Mouse (Mus musculus) brown adipose tissue, adult 24 weeks (tissue): ENCODE results near the gene Pde4a. TPM values are rescaled to one million over a fixed set of nuclear protein-coding genes. Genes with fewer than 3 reads are reported as not detected.
A peak's percentile ranks its signal among the peaks of the same experiment; 100 is the strongest.
"Not testable (repeated sequence)": the region's sequence is repeated elsewhere in the genome, so short reads cannot be mapped to it uniquely, and the experiment has no call there.

ENCODE experiments used
- H3K27ac ChIP-seq: fragments of 200-500 bp; replicated peaks from 2 replicates; pipeline ENCODE4 v1.5.1; 2012; ENCODE audit warnings: low read depth, mild to moderate bottlenecking, low read length
- H3K4me1 ChIP-seq: fragments of 200-500 bp; 2 replicates; pipeline ENCODE4 v1.6.1; 2012; ENCODE audit warnings: low read length, mixed read lengths; ENCODE audit not compliant: control insufficient read depth, insufficient read depth, insufficient read length
- H3K4me3 ChIP-seq: fragments of 200-500 bp; 2 replicates; pipeline ENCODE4 v1.5.1; 2012; ENCODE audit warnings: low read depth, mild to moderate bottlenecking, low read length, moderate library complexity; ENCODE audit not compliant: insufficient read depth
- polyA plus RNA-seq: library from polyadenylated mRNA; stranded (reverse); fragments of >200 nt; gene quantifications from 2 replicates; pipeline ENCODE4 v1.2.4, GENCODE M21; 2012; ENCODE audit not compliant: missing spikeins, insufficient read depth, insufficient read length

Gene Pde4a
- polyA plus RNA-seq, 1 experiment: 29.4 TPM

DNA sequence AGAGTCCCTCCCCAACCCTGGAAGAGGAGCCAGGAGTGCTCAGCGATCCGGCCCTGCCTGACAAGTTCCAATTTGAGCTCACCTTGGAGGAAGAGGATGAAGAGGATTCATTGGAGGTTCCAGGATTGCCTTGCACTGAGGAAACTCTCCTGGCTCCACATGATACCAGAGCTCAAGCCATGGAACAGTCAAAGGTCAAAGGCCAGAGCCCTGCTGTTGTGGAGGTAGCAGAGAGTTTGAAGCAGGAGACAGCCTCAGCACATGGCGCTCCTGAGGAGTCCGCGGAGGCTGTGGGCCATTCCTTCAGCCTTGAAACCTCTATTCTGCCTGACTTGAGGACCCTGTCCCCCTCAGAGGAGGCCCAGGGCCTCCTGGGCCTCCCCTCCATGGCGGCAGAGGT lies 45.3 kb downstream of the Pde4a start:
- Histone ChIP-seq H3K4me1 (peaks cover 4% of the 10 kb centered on the region), H3K27ac (no peak overlapping the region), H3K4me3 (no peak overlapping the region)

DNA sequence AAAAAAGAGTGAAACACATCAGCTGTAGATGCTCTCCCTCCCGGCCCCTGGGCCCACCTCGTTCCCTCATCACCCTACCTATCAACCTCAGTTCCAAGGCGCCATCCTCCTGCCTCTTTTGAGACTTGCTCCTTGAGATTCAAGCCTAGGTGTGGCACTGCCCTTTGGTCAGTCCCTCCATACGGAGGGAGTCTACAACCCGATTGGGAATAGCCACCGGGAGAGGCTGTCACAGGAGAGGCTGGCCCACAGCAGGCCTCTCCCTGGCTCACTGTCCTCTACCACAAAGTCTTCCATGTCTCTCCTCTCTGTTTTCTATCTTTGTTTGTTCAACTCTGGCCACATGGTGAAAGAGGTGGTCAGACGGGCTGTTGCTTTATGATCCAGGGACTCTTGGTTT lies 46.1 kb downstream of the Pde4a start:
- H3K4me1 ChIP-seq: peaks cover 11% of the 10 kb centered on the region
- H3K4me3 ChIP-seq: no peak overlapping the region
- H3K27ac ChIP-seq: no peak overlapping the region

DNA sequence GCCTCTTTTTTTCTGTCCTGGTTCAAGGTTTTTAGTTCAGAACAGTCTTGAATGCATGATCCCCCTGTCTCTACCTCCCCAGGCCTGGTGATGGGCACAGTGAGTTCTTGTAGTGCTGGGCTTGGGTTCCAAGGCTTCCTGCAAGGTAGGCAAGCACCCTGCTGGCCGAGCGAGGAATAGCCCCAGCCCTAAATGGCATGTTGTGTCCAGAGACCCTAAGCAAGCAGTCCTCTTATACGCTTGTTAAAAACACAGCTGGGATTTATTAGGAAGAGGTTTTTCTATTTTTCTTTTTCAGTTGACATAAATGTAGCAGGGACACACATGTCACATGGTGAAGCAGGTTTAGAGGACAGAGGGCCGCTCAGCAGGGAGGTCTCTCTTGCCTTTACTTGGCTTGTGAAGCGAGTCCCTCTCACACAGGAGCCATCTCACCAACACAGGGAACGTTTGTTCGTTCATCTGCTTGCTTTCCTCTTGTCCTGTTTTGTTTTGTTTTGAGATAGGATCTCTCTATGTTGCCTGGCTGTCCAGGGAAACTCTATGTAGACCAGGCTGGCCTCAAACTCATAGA lies 48.2 kb downstream of the Pde4a start:
- Histone ChIP-seq H3K27ac (no peak overlapping the region), H3K4me1 (peaks cover 11% of the 10 kb centered on the region)

DNA sequence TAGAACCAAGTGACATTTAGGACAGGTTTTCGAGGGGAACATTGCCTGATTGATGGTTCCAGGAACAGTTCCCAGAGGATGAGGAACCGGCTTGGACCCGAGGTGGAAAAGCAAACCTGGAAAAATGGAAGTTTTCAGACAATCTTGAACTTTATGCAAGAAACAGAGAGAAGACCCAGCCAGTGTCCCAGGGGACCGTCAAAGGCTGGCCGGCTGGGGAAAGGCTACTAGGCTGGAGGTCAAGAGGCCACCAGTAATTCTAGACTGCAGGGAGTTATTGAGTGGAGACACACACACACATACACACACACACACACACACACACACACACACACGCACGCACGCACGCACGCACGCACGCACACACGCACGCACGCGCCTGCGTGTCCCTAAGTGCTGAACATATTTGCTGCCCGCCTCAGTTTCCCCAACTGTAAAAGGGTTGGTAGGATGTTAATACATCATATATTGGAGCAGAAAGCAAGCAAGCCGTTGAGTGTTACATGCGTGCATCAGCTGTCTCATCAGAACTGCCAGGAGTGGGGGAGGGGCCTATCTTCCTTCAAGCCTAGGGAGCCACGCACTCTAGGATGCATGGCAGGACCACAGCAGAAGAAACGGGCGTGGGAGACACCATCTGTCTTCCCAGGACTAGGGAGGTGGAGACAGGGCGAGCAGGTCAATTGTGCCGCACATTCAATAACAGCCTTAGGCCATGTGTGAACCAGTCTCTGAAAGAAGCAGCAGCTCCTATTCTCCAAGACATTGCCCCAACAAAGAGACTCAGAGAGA lies 50.7 kb downstream of the Pde4a start:
- Histone ChIP-seq H3K27ac (peak overlapping the region; percentile 54), H3K4me3 (no peak overlapping the region), H3K4me1 (peaks cover 11% of the 10 kb centered on the region)

More for the DNA sequence above, 48.2 kb downstream of the Pde4a start:
- no peak overlapping the region for H3K4me3 ChIP-seq

DNA sequence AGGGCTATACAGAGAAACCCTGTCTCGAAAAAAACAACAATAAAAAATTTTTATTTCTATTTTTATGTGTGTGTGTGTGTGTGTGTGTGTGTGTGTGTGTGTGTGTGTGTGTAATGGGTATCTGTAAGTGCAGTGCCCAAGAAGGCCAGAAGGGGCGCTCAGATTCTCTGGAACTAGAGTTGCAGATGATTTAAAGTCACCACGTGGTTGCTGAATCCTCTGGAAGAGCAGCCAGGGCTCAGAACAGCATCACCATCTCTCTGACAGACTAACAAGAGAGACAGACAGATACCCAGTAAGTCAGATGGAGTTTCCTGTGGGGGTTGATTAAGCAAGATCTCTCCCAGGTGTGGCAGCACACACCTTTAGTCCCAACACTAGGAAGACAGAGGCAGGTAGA lies 54.3 kb downstream of the Pde4a start:
- H3K27ac ChIP-seq: no peak overlapping the region
- H3K4me1 ChIP-seq: peaks cover 11% of the 10 kb centered on the region
- H3K4me3 ChIP-seq: no peak overlapping the region

DNA sequence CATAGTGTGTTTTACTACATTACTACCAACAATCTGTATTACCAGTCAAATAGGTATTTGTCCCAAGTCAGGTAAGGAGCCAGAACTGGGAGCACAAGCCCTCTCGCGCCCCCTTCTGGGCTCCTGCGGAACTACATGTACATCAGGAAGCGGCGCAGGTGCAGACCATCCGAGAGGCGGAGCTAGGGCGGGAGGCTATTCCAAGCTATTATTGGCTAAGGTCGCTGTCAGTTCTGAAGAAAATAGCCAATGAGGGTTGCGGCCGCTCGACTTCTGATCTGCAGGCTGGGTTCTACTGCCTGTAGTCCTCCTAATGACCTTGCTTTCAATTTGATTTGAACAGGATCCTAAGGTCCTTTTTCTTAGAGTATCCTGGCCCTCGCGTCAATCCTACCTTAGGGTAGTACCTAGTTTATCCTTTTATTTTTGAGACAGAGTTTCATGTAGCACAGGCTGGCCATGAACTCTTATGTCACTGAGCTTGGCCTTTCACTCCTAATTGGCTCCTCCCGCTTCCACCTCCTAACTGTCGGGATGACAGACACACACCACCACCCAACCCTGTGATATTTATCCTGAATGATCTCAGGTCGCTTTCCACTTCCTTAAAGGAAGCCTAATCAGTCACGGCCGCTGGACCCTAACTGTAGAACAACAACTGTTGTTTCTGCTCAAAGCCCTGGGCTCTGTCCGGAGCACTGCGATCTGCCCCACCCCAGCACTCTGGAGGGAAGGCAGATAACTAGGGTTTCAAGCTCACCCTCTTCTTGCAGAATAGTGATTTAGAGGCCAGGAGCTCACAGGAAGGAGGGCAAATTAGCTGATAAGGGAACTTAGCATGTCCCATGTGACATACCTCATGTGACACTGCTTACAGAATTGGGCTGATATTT lies 55.2 kb downstream of the Pde4a start:
- Histone ChIP-seq H3K4me3 (peak overlapping the region; percentile 48), H3K27ac (peak overlapping the region; percentile 71)

DNA sequence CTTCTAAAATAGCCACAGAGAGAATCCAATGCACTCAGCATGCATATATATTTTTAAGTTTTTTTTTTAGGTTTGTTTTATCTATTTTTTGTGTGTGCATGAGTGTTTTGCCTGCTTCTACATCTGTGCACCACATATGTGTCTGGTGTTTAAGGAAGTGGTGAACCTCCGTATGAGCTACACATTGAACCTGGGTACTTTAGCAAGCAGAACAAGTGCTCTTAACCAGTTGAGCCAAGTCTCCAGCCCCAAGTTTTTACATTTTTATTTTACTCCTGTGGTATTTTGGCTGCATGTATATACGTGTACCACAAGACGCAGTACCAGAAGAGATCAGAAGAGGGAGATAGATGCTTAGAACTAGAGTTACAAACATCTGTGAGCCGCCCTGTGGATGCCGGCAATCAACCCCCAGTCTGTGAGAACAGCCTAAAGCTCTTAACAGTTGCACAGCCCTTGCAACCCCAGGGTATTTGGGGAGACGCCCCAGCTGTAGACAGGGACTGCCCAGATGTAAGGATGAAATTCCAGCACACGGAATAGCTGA lies 55.9 kb downstream of the Pde4a start:
- H3K4me3 ChIP-seq: no peak overlapping the region
- H3K4me1 ChIP-seq: 0 out of 2 replicates have a peak, but pooled peaks cover 1% of the 10 kb centered on the region
- H3K27ac ChIP-seq: no peak overlapping the region

More for the DNA sequence above, 55.2 kb downstream of the Pde4a start:
- H3K4me1 ChIP-seq: peaks cover 8% of the 10 kb centered on the region; the same call in 1 of the 2 replicates

DNA sequence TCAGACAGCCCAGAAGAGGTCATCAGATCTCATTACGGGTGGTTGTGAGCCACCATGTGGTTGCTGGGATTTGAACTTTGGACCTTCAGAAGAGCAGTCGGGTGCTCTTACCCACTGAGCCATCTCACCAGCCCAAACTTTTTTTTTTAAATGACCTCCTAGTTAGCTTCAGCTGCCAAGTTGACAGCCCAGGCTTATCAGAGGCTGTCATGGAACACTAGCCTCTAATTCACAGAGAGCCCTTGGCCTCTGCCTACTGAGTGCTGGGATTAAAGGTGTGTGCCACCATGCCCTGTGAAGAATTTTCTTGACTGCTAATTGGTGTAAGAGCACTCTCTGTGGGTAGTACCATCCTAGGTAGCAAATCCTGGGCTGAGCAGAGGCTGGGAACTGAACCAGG lies 58.0 kb downstream of the Pde4a start:
- not testable (repeated sequence) for H3K4me3 ChIP-seq, H3K4me1 ChIP-seq, H3K27ac ChIP-seq

DNA sequence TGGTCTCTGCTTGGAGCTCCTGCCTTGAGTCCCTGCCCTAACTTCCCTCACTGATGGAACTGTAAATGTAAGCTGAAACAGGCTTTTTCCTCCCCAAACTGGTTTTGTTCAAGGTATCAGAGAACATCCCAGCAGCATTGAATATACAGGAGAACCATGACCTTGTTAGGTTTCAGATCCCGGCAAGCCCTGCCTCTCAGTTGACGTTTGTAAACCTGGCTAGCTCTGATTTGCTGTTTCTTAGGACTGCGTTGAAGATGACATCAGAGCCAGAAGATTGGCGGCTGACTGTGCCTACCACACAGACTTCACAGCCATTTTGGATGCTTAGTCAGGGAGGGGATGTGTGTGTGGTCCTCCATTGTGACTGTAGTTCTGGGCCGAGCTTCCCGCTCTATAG lies 58.4 kb downstream of the Pde4a start:
- no peaks in the 10 kb centered on the region for H3K4me1 ChIP-seq
- no peak overlapping the region for H3K27ac ChIP-seq
- H3K4me3 ChIP-seq: no peak overlapping the region

DNA sequence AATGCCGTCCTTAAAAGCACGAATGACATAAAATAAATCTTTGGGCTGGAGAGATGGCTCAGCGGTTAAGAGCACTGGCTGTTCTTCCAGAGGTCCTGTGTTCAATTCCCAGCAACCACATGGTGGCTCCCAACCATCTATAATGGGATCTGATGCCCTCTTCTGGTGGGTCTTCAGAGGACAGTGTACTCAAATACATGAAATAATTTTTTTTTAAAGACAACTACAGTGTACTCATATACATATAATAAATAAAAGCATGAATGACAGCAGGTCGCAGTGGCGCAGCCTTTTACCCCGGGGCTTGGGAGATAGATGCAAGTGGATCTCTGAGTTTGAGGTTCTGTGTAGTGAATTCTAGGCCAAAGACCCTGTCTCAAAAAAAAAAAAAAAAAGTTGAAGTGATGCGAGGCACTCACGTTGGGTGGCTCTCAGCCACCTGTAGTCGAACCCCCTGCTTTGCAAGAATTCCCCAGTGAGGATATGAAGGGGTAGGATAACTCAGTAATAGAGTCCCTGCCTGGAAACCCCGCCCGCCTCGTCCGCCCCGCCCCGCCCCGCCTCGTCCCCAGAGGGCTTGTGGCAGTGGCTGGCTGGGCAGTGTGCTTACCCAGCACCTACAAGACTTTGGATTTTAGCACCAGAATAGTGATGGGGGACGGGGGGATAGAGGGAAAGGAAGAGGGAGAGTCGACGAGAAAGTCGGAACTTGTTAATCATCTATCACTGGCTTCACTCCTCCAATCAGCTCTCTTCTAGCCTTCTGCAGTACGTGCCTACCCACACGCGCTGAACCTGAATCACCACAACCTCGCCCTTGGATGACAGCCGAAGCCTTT lies 59.3 kb downstream of the Pde4a start:
- H3K4me3 ChIP-seq: peak overlapping the region; percentile 49
- no peak overlapping the region for H3K27ac ChIP-seq
- H3K4me1 ChIP-seq: no peaks in the 10 kb centered on the region

DNA sequence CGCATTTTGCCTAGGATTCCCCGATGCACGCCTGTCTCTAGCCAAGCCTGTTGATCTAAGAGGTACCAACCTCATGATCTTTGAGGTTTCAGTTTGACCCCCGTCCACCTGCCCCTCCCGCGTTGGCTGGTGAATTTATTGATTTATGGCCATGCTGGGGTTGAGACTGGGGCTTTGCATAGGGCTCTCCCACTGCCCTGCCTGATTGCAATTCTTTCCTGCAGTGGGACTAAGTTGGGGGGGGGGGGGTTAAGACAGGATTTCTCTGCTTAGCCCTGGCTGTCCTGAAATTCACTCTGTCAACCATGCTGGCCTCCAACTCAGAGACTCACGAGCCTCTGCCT lies 59.9 kb downstream of the Pde4a start:
- Histone ChIP-seq H3K27ac (no peak overlapping the region), H3K4me1 (no peaks in the 10 kb centered on the region), H3K4me3 (peak overlapping the region; percentile 49)

DNA sequence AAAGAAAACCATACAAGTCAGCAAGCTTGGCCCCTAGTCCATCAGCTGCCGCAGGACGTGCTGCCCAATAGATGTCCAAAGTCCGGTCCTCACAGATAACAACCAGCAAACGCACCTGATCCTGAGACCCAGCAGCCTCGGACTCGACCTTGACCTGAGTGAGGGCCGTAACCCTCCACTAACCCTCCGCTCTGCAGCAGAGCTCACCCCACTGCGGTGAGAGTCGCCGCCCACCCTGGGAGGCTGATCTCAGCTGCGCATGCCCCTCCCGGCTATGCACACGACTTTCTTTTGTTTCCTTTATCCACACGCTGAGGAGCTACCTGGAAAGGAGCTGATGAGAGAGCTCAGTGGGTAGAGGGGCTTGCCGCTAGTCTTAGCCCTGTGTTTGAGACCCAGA lies 61.8 kb downstream of the Pde4a start:
- Histone ChIP-seq H3K4me3 (peak overlapping the region; percentile 21; the same call in 1 of the 2 replicates), H3K27ac (no peak overlapping the region), H3K4me1 (no peaks in the 10 kb centered on the region)

DNA sequence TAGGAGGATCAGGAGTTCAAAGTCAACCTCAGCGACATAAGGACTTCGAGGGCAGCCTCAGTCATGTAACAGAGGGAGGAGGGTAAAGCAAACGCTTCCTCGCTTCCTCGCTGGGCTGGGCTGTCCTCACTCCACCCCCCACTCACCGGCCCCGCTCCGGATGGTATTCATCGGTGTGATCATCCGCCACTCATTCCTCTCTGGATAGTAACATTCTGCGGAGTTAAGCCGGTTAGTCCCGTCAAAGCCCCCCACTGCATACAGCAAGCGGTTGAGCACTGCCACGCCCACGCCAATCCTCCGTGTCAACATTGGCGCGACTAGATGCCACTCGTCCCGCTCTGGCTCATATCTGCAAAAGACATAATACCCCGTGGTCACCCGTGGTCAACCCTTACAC lies 66.0 kb downstream of the Pde4a start:
- Histone ChIP-seq H3K4me3 (no peak overlapping the region), H3K4me1 (no peaks in the 10 kb centered on the region), H3K27ac (no peak overlapping the region)

DNA sequence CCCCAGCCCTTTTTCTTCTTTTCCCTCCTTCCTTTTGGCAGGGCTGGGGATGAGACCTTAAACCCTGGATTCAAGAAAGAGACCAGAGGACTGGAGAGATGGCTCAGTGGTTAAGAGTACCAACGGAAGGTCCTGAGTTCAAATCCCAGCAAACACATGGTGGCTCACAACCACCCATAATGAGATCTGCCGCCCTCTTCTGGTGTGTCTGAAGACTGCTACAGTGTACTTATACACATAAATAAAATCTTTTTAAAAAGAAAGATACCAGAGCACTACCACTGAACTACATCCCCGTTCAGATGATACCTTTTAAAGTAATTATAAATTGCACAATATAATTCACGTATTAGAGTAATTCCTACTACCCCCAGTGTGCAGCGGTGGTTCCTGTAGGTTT lies 67.4 kb downstream of the Pde4a start:
- Histone ChIP-seq H3K4me3 (no peak overlapping the region), H3K27ac (no peak overlapping the region), H3K4me1 (peaks cover 9% of the 10 kb centered on the region)
